Mouse (Mus musculus): ENCODE results near the gene Ltb4r2. TPM values are rescaled to one million over a fixed set of nuclear protein-coding genes. Genes with fewer than 3 reads are reported as not detected.

The Ltb4r2 gene
- total RNA-seq, 4 experiments from 2014 or later, result 0.21 to 0.28 (median 0.25) TPM

DNA sequence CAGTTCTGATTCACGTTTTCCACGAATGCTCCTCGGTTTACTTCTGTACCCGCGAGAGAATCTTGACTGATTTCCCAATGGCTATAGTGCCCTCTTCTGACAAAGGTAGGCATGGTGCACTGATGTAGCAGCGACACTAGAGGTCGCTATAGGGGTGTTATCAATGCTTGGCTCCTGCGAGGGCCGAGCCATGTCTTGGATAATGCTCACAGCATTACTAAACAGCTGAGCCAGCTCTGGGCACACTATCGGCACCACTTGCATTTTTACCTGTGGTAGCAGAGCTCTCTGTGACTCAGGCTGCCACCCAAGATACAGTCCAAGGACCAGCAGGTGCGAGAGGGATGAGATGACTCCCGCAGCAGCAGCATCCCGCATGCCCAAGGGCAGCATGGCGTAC lies 20.1 kb downstream of the Ltb4r2 start:
- no peak for DNase-seq (ENCODE audit: low spot score in 2 of 2)

GRCm38 (mm10) chr14:55782361-55782960 lies 21.2 kb downstream of the Ltb4r2 start:
- DNase-seq (ENCODE audit: low spot score in 2 of 2), result no peak

GRCm38 (mm10) chr14:55783171-55783957 lies 22.1 kb downstream of the Ltb4r2 start:
- DNase-seq (ENCODE audit: low spot score in 2 of 2), result no peak

GRCm38 (mm10) chr14:55783958-55784235 lies 22.7 kb downstream of the Ltb4r2 start, which contains the start of gene Adcy4:
Adcy4 (minus strand) TSS chr14:55784095.
- no peak for DNase-seq (ENCODE audit: low spot score in 2 of 2)

GRCm38 (mm10) chr14:55785195-55785594 lies 24.0 kb downstream of the Ltb4r2 start:
- DNase-seq (ENCODE audit: low spot score in 2 of 2), result no peak

GRCm38 (mm10) chr14:55787731-55788130 lies 26.5 kb downstream of the Ltb4r2 start:
- DNase-seq (ENCODE audit: low spot score in 2 of 2), result no peak

DNA sequence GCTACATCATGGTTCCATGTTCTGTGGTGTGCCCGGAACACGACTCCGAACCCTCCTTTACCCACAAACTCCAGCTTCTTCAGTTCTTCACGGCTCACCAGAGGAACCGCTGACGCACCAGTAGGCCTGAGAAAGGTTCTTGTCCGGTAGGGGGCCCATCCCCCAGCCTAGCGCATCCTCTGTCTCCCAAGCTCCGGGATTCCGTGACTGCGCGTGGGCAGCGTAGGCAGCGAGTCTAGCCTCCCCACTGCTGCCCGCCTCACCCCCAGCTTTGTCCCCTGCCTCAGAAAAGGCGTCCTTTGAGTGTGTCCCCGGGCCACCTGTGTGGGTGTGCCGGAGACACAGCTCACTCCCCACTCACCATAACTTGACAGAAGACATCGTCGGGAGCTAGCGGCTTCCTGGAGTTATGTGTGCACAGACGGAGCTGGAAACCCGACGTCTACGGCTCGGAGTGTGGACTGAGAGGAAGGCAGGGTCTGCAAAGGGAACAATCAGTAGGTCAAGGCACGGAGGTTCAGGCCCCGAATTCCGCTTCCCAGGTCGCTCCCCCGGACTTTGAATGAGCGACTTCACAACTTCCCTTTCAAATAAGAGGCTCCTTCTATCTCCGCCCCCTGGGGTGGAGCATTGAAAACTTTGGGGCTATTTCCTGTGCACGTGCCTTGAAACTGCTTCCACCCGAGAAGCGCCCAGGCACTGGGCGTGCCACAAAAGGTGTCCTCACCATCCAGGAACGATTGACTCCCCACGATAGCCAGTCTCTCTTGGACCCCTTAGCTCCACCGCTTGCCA lies 27.2 kb downstream of the Ltb4r2 start, which contains the start of gene Ripk3:
Gene Ripk3 (minus strand): TSS at position 610 of the 795 bp plus-strand sequence.
- DNase-seq (ENCODE audit: low spot score in 2 of 2), result no peak

- DNase-seq (ENCODE audit: low spot score in 2 of 2), result no peak
These were observed 32.2 kb downstream of the Ltb4r2 start for GRCm38 (mm10) chr14:55793461-55793860.

DNA sequence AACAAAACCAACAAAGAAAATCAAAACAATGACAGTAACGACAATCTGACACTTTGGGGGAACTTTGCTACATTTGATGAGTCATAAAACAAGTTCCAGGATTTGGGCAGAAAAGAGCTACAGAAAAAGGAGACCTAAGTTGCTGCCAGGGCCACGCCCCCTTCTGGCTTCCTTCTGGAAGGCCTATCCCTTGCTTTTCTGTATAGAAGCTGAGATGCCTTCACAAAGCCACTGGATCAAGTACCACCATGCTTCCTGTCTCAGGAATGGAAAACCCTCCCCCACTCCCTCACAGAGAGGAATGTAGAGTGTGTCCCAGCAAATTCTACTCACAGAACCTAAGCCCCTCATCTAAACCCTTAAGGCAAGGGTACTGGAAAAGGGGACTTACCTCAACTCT lies 32.7 kb downstream of the Ltb4r2 start:
- DNase-seq (ENCODE audit: low spot score in 2 of 2), result no peak

DNA sequence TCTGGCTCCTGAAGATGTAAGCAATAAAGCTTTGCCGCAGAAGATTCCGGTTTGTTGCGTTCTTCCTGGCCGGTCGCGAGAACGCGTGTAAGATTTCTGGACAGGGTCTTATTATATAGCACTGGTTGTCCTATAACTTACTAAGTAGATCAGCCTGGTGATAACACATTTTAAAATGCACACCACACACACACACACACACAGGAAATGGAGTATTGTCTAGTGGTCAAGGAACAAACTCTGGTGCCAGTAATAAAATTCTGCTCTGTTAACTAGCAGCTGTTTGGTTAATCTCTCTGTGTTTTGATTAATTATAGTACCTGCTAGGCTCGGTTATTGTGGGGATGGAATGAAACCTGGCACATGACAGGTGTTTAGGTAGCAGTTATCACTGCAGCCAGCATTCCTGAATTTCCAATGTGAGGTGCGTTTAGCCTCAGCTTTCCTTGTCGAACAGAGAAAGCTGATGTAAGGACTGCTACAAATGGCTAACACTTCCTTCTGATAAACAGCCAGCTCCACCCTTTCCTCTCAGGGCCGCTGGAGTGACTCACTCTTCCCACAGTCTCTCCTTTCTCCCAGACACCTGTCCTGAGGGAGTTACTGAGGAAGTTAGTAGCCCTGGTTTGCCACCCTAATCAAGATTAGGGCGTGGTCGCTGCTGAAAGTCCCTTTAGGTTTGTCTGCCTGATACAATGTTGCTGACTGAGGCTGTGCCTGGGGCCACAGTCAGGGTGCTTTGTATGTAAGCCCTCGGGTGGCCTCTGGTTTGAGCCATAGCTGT lies 34.3 kb downstream of the Ltb4r2 start:
- DNase-seq (ENCODE audit: low spot score in 2 of 2), result no peak

Other genes with a start within 250 kb of the Ltb4r2 start
- under 1 TPM; 0.46 to 0.82 (median 0.69) TPM for gene Nrl, start 236.4 kb upstream of the Ltb4r2 start, total RNA-seq (2022)
- 10 to 100 TPM; 25.2 to 29.7 (median 27.7) TPM for gene Pck2, start 221.2 kb upstream of the Ltb4r2 start, total RNA-seq (2022)
- 10 to 100 TPM; 83.5 to 91.6 (median 85.1) TPM for gene Dcaf11, start 201.4 kb upstream of the Ltb4r2 start, total RNA-seq (2022)
- under 1 TPM in 2 of 4 experiments, not detected in 2; 0.84 to 0.98 TPM for gene A730061H03Rik, start 201.0 kb upstream of the Ltb4r2 start, total RNA-seq (2022)
- gene Fitm1, start 185.8 kb upstream of the Ltb4r2 start, total RNA-seq (2022), result not detected
- gene Psme1, start 183.3 kb upstream of the Ltb4r2 start, total RNA-seq (2022), result 10 to 100 TPM; 53.6 to 63.7 (median 58.8) TPM
- gene Emc9, start 176.1 kb upstream of the Ltb4r2 start, total RNA-seq (2022), result 10 to 100 TPM; 46.3 to 59.7 (median 50.8) TPM
- 10 to 100 TPM; 50.2 to 74.0 (median 51.3) TPM for gene Psme2, start 170.3 kb upstream of the Ltb4r2 start, total RNA-seq (2022)
- gene Rnf31, start 169.7 kb upstream of the Ltb4r2 start, total RNA-seq (2022), result 10 to 100 TPM; 31.4 to 46.1 (median 38.0) TPM
- 10 to 100 TPM in 2 of 4 experiments, 1 to 10 TPM in 2; 7.5 to 15.2 (median 11.2) TPM for gene Irf9, start 157.9 kb upstream of the Ltb4r2 start, total RNA-seq (2022)
- 1 to 10 TPM; 1.5 to 4.9 (median 3.7) TPM for gene Rec8, start 143.4 kb upstream of the Ltb4r2 start, total RNA-seq (2022)
- 100 to 1,000 TPM; 122 to 146 (median 132) TPM for gene Ipo4, start 125.5 kb upstream of the Ltb4r2 start, total RNA-seq (2022)
- 1 to 10 TPM; 3.5 to 4.2 (median 4.0) TPM for gene Gm49378, start 123.5 kb upstream of the Ltb4r2 start, total RNA-seq (2022)
- gene Tm9sf1, start 117.6 kb upstream of the Ltb4r2 start, total RNA-seq (2022), result 10 to 100 TPM; 37.5 to 45.6 (median 38.9) TPM
- gene Tssk4, start 111.2 kb upstream of the Ltb4r2 start, total RNA-seq (2022), result 1 to 10 TPM in 1 of 4 experiments, under 1 TPM in 3; 0.53 to 1.2 (median 0.89) TPM
- 10 to 100 TPM; 40.7 to 48.1 (median 44.1) TPM for gene Mdp1, start 100.9 kb upstream of the Ltb4r2 start, total RNA-seq (2022)
- gene Gmpr2, start 89.5 kb upstream of the Ltb4r2 start, total RNA-seq (2022), result 10 to 100 TPM; 19.9 to 24.2 (median 22.4) TPM
- 100 to 1,000 TPM; 310 to 370 (median 342) TPM for gene Nedd8, start 89.3 kb upstream of the Ltb4r2 start, total RNA-seq (2022)
- 10 to 100 TPM; 16.3 to 18.2 (median 18.0) TPM for gene Tinf2, start 79.6 kb upstream of the Ltb4r2 start, total RNA-seq (2022)
- 1 to 10 TPM in 2 of 4 experiments, not detected in 2; 1.1 to 1.4 TPM for gene Tgm1, start 47.5 kb upstream of the Ltb4r2 start, total RNA-seq (2022)
- gene Rabggta, start 39.2 kb upstream of the Ltb4r2 start, total RNA-seq (2022), result 10 to 100 TPM; 52.2 to 54.7 (median 54.0) TPM
- 100 to 1,000 TPM in 2 of 4 experiments, 10 to 100 TPM in 2; 86.1 to 119 (median 97.8) TPM for gene Dhrs1, start 15.7 kb upstream of the Ltb4r2 start, total RNA-seq (2022)
- 10 to 100 TPM in 3 of 4 experiments, 1 to 10 TPM in 1; 9.7 to 11.8 (median 11.0) TPM for gene Nop9, start 15.7 kb upstream of the Ltb4r2 start, total RNA-seq (2022)
- gene Cideb, start 3.0 kb upstream of the Ltb4r2 start, total RNA-seq (2022), result 1 to 10 TPM; 1.5 to 3.1 (median 2.4) TPM
- gene Ltb4r1, start 4.5 kb downstream of the Ltb4r2 start, total RNA-seq (2022), result under 1 TPM in 3 of 4 experiments, not detected in 1; 0.26 to 0.65 (median 0.53) TPM
- 1 to 10 TPM; 3.3 to 6.2 (median 4.7) TPM for gene Adcy4, start 22.7 kb downstream of the Ltb4r2 start, total RNA-seq (2022)
- under 1 TPM in 2 of 4 experiments, not detected in 2; 0.73 to 0.98 TPM for gene Ripk3, start 27.4 kb downstream of the Ltb4r2 start, total RNA-seq (2022)
- gene Nfatc4, start 61.7 kb downstream of the Ltb4r2 start, total RNA-seq (2022), result 1 to 10 TPM; 1.0 to 2.7 (median 2.1) TPM
- 10 to 100 TPM in 2 of 4 experiments, 1 to 10 TPM in 2; 7.3 to 13.3 (median 11.3) TPM for gene Nynrin, start 92.6 kb downstream of the Ltb4r2 start, total RNA-seq (2022)
- gene Cbln3, start 123.0 kb downstream of the Ltb4r2 start, total RNA-seq (2022), result under 1 TPM; 0.09 to 0.52 (median 0.23) TPM
- 10 to 100 TPM; 12.7 to 15.8 (median 13.0) TPM for gene Khnyn, start 123.5 kb downstream of the Ltb4r2 start, total RNA-seq (2022)
- 100 to 1,000 TPM; 101 to 123 (median 111) TPM for gene Sdr39u1, start 138.9 kb downstream of the Ltb4r2 start, total RNA-seq (2022)
- gene Cma1, start 183.2 kb downstream of the Ltb4r2 start, total RNA-seq (2022), result not detected
- not detected for gene Cma2, start 189.6 kb downstream of the Ltb4r2 start, total RNA-seq (2022)